Mouse (Mus musculus) CH12.LX (cell line): ENCODE results near the gene Clasp2. TPM values are rescaled to one million over a fixed set of nuclear protein-coding genes. Genes with fewer than 3 reads are reported as not detected.

Experiments
- DNase-seq: peaks from one replicate; pipeline ENCODE4 v3.0.0-alpha.2; 2013; ENCODE audit errors: extremely low read depth
- H3K27ac ChIP-seq: 2 replicates; pipeline ENCODE4 v1.5.1; 2012; ENCODE audit warnings: low read depth, mild to moderate bottlenecking, control low read depth, moderate library complexity; ENCODE audit not compliant: insufficient read depth
- H3K27me3 ChIP-seq: replicated peaks from 2 replicates; pipeline ENCODE3; 2012; ENCODE audit warnings: inconsistent platforms
- H3K36me3 ChIP-seq, 2 experiments: replicated peaks in 1 of 2; 2 replicates each; pipeline versions ENCODE3 to v1.6.1; 2012; ENCODE audit warnings: inconsistent platforms in 1 of 2, low read length in 1 of 2, mild to moderate bottlenecking in 1 of 2, mixed read lengths in 1 of 2, moderate library complexity in 1 of 2; ENCODE audit not compliant: control insufficient read depth in 1 of 2, insufficient read depth in 1 of 2
- H3K4me1 ChIP-seq, 2 experiments: 2 replicates each; pipeline ENCODE4 v1.6.1; 2012; ENCODE audit warnings: inconsistent platforms in 1 of 2, moderate library complexity in 1 of 2; ENCODE audit not compliant: insufficient read depth in 2 of 2, control insufficient read depth in 1 of 2
- H3K4me2 ChIP-seq: 2 replicates; pipeline ENCODE4 v1.6.1; 2012; ENCODE audit warnings: low read depth, mild to moderate bottlenecking, control low read depth; ENCODE audit not compliant: poor library complexity, insufficient read depth, severe bottlenecking
- H3K4me3 ChIP-seq, 3 experiments: fragments of 150-350 bp in 1 of 3; sonication (generic) in 1 of 3; replicated peaks in 1 of 3; 2 replicates each; pipeline versions ENCODE3 to v1.5.1; 2011 to 2012; ENCODE audit warnings: low read depth in 2 of 3, low read length in 2 of 3, mild to moderate bottlenecking in 2 of 3, moderate library complexity in 2 of 3, control low read depth in 1 of 3, improper control_type of control experiment in 1 of 3, inconsistent platforms in 1 of 3, mixed read lengths in 1 of 3; ENCODE audit not compliant: poor library complexity in 1 of 3
- H3K79me2 ChIP-seq: replicated peaks from 2 replicates; pipeline ENCODE4 v1.6.1; 2012; ENCODE audit warnings: mild to moderate bottlenecking, moderate library complexity; ENCODE audit not compliant: control insufficient read depth, poor library complexity, insufficient read depth, severe bottlenecking; ENCODE audit errors: extremely low read depth
- H3K9ac ChIP-seq: 2 replicates; pipeline ENCODE4 v1.6.1; 2012; ENCODE audit warnings: low read depth, mild to moderate bottlenecking, control low read depth, moderate library complexity; ENCODE audit not compliant: insufficient read depth
- H3K9me3 ChIP-seq: replicated peaks from 2 replicates; pipeline ENCODE3; 2012; ENCODE audit warnings: low read length, inconsistent platforms, mixed read lengths
- BHLHE40 ChIP-seq: IDR thresholded peaks from 2 replicates; pipeline ENCODE4 v1.6.1; 2011; ENCODE audit warnings: mild to moderate bottlenecking, low read depth, low read length, improper control_type of control experiment
- CHD1 ChIP-seq: IDR thresholded peaks from 2 replicates; pipeline ENCODE4 v1.6.1; 2012; ENCODE audit warnings: low read depth, low read length, improper control_type of control experiment, inconsistent platforms
- CHD2 ChIP-seq: IDR thresholded peaks from 2 replicates; pipeline ENCODE4 v1.6.1; 2011; ENCODE audit warnings: low read length, improper control_type of control experiment
- CTCF ChIP-seq, 2 experiments: IDR thresholded peaks in 1 of 2; conservative IDR thresholded peaks in 1 of 2; 2 replicates each; pipeline ENCODE4 v1.5.1; 2011 to 2012; ENCODE audit warnings: low read depth in 2 of 2, low read length in 2 of 2, improper control_type of control experiment in 1 of 2, inconsistent platforms in 1 of 2, mild to moderate bottlenecking in 1 of 2, moderate library complexity in 1 of 2
- E2F4 ChIP-seq: IDR thresholded peaks from 2 replicates; pipeline ENCODE4 v1.6.1; 2011; ENCODE audit warnings: low read depth, low read length, improper control_type of control experiment; ENCODE audit not compliant: insufficient replicate concordance
- ELF1 ChIP-seq: IDR thresholded peaks from 2 replicates; pipeline ENCODE4 v1.6.1; 2014; ENCODE audit warnings: low read depth, mild to moderate bottlenecking, inconsistent platforms, low read length, improper control_type of control experiment
- EP300 ChIP-seq: IDR thresholded peaks from 2 replicates; pipeline ENCODE4 v1.6.1; 2011; ENCODE audit warnings: low read length, improper control_type of control experiment
- ETS1 ChIP-seq: conservative IDR thresholded peaks from 2 replicates; pipeline ENCODE4 v1.6.1; 2012; ENCODE audit warnings: low read depth, mild to moderate bottlenecking, inconsistent platforms, low read length, improper control_type of control experiment, moderate library complexity
- GABPA ChIP-seq: IDR thresholded peaks from 2 replicates; pipeline ENCODE4 v1.6.1; 2012; ENCODE audit warnings: low read depth, low read length, improper control_type of control experiment, inconsistent platforms; ENCODE audit not compliant: insufficient replicate concordance
- HCFC1 ChIP-seq: IDR thresholded peaks from 2 replicates; pipeline ENCODE4 v1.6.1; 2012; ENCODE audit warnings: low read depth, mild to moderate bottlenecking, inconsistent platforms, low read length, improper control_type of control experiment
- IRF4 ChIP-seq: IDR thresholded peaks from 2 replicates; pipeline ENCODE4 v1.6.1; 2014; ENCODE audit warnings: low read depth, mild to moderate bottlenecking, inconsistent platforms, low read length, improper control_type of control experiment
- JUN ChIP-seq: IDR thresholded peaks from 2 replicates; pipeline ENCODE4 v1.6.1; 2011; ENCODE audit warnings: low read depth, mild to moderate bottlenecking, low read length, improper control_type of control experiment, moderate library complexity; ENCODE audit not compliant: insufficient read depth
- JUND ChIP-seq: conservative IDR thresholded peaks from 2 replicates; pipeline ENCODE4 v1.6.1; 2011; ENCODE audit warnings: low read depth, low read length, improper control_type of control experiment
- KAT2A ChIP-seq: IDR thresholded peaks from 2 replicates; pipeline ENCODE4 v1.6.1; 2012; ENCODE audit warnings: low read length, improper control_type of control experiment, inconsistent platforms; ENCODE audit not compliant: insufficient replicate concordance
- MAFK ChIP-seq: IDR thresholded peaks from 2 replicates; pipeline ENCODE4 v1.6.1; 2011; ENCODE audit warnings: low read length, improper control_type of control experiment; ENCODE audit not compliant: insufficient replicate concordance
- MAX ChIP-seq: IDR thresholded peaks from 2 replicates; pipeline ENCODE4 v1.6.1; 2011; ENCODE audit warnings: low read length, improper control_type of control experiment
- MAZ ChIP-seq: IDR thresholded peaks from 2 replicates; pipeline ENCODE4 v1.6.1; 2012; ENCODE audit warnings: low read depth, mild to moderate bottlenecking, inconsistent platforms, low read length, improper control_type of control experiment, moderate library complexity
- MEF2A ChIP-seq: IDR thresholded peaks from 2 replicates; pipeline ENCODE4 v1.6.1; 2014; ENCODE audit warnings: low read depth, mild to moderate bottlenecking, inconsistent platforms, low read length, improper control_type of control experiment, borderline replicate concordance
- MXI1 ChIP-seq: IDR thresholded peaks from 2 replicates; pipeline ENCODE4 v1.6.1; 2011; ENCODE audit warnings: mild to moderate bottlenecking, low read depth, low read length, improper control_type of control experiment
- MYC ChIP-seq: IDR thresholded peaks from 2 replicates; pipeline ENCODE4 v1.6.1; 2011; ENCODE audit warnings: low read depth, mild to moderate bottlenecking, improper control_type of control experiment, low read length
- NELFE ChIP-seq: IDR thresholded peaks from 2 replicates; pipeline ENCODE4 v1.6.1; 2011; ENCODE audit warnings: low read depth, low read length, improper control_type of control experiment
- NRF1 ChIP-seq: IDR thresholded peaks from 2 replicates; pipeline ENCODE4 v1.6.1; 2014; ENCODE audit warnings: low read depth, mild to moderate bottlenecking, inconsistent platforms, low read length, improper control_type of control experiment, moderate library complexity
- PAX5 ChIP-seq: IDR thresholded peaks from 2 replicates; pipeline ENCODE4 v1.6.1; 2012; ENCODE audit warnings: low read length, inconsistent platforms, mixed read lengths
- POLR2A ChIP-seq: IDR thresholded peaks from 2 replicates; pipeline ENCODE4 v1.6.1; 2011; ENCODE audit warnings: low read depth, mild to moderate bottlenecking, improper control_type of control experiment, low read length
- POLR2AphosphoS2 ChIP-seq: IDR thresholded peaks from 2 replicates; pipeline ENCODE4 v1.6.1; 2011; ENCODE audit warnings: low read depth, low read length, improper control_type of control experiment
- RAD21 ChIP-seq: IDR thresholded peaks from 2 replicates; pipeline ENCODE4 v1.6.1; 2011; ENCODE audit warnings: low read depth, mild to moderate bottlenecking, low read length, improper control_type of control experiment, moderate library complexity
- RCOR1 ChIP-seq: conservative IDR thresholded peaks from 2 replicates; pipeline ENCODE4 v1.6.1; 2012; ENCODE audit warnings: low read depth, mild to moderate bottlenecking, inconsistent platforms, low read length, improper control_type of control experiment
- SIN3A ChIP-seq: IDR thresholded peaks from 2 replicates; pipeline ENCODE4 v1.6.1; 2012; ENCODE audit warnings: low read length, improper control_type of control experiment, inconsistent platforms
- SMC3 ChIP-seq: IDR thresholded peaks from 2 replicates; pipeline ENCODE4 v1.6.1; 2011; ENCODE audit warnings: low read depth, low read length, improper control_type of control experiment
- TBP ChIP-seq: conservative IDR thresholded peaks from 2 replicates; pipeline ENCODE4 v1.6.1; 2011; ENCODE audit warnings: low read depth, low read length, improper control_type of control experiment
- TCF12 ChIP-seq: IDR thresholded peaks from 2 replicates; pipeline ENCODE4 v1.6.1; 2014; ENCODE audit warnings: low read depth, mild to moderate bottlenecking, inconsistent platforms, low read length, improper control_type of control experiment
- UBTF ChIP-seq: IDR thresholded peaks from 2 replicates; pipeline ENCODE4 v1.6.1; 2012; ENCODE audit warnings: low read depth, mild to moderate bottlenecking, inconsistent platforms, low read length, improper control_type of control experiment, moderate library complexity
- USF1 ChIP-seq: IDR thresholded peaks from 2 replicates; pipeline ENCODE4 v1.6.1; 2014; ENCODE audit warnings: low read depth, mild to moderate bottlenecking, inconsistent platforms, low read length, improper control_type of control experiment
- USF2 ChIP-seq: conservative IDR thresholded peaks from 2 replicates; pipeline ENCODE4 v1.6.1; 2011; ENCODE audit warnings: low read depth, low read length, improper control_type of control experiment
- ZC3H11A ChIP-seq: IDR thresholded peaks from 2 replicates; pipeline ENCODE4 v1.6.1; 2012; ENCODE audit warnings: low read depth, mild to moderate bottlenecking, inconsistent platforms, low read length, improper control_type of control experiment
- ZKSCAN1 ChIP-seq: IDR thresholded peaks from 2 replicates; pipeline ENCODE4 v1.6.1; 2012; ENCODE audit warnings: low read depth, inconsistent platforms, low read length, improper control_type of control experiment, borderline replicate concordance
- ZMIZ1 ChIP-seq: IDR thresholded peaks from 2 replicates; pipeline ENCODE4 v1.6.1; 2012; ENCODE audit warnings: low read depth, mild to moderate bottlenecking, inconsistent platforms, low read length, improper control_type of control experiment
- ZNF384 ChIP-seq: IDR thresholded peaks from 2 replicates; pipeline ENCODE4 v1.6.1; 2012; ENCODE audit warnings: low read depth, low read length, improper control_type of control experiment, inconsistent platforms
- dilution Hi-C: fragments of 300-500 bp; cut with MboI; formaldehyde crosslinking; loops from 2 replicates; pipeline ENCODE4 v1.14.3; 2020; ENCODE audit warnings: low sequenced_read_pairs; ENCODE audit not compliant: extremely low pct_unique_long_range_greater_than_20kb, extremely low pct_ligation_motif_present
- in situ Hi-C: fragments of 300-500 bp; cut with MboI; formaldehyde crosslinking; loops from 3 replicates; pipeline ENCODE4 v1.14.3; 2019; ENCODE audit warnings: low sequenced_read_pairs, low pct_ligation_motif_present, low pct_unique_long_range_greater_than_20kb, mixed read lengths
- polyA plus RNA-seq: library from polyadenylated mRNA; unstranded; fragments of >175 nt; gene quantifications from 2 replicates; pipeline ENCODE4 v1.2.1, GENCODE M21; 2012; ENCODE audit warnings: low read depth; ENCODE audit not compliant: insufficient read length
- total RNA-seq, 2 experiments: library from RNA; depleted of rRNA; stranded (reverse); fragments of 300-350 nt in 1 of 2; fragments of >200 nt in 1 of 2; gene quantifications; 2 replicates each; pipeline ENCODE4 v1.2.3; 2012 to 2014

Clasp2 gene
- total and polyA plus RNA-seq, 3 experiments: 23.9 to 32.4 (median 27.0) TPM

DNA sequence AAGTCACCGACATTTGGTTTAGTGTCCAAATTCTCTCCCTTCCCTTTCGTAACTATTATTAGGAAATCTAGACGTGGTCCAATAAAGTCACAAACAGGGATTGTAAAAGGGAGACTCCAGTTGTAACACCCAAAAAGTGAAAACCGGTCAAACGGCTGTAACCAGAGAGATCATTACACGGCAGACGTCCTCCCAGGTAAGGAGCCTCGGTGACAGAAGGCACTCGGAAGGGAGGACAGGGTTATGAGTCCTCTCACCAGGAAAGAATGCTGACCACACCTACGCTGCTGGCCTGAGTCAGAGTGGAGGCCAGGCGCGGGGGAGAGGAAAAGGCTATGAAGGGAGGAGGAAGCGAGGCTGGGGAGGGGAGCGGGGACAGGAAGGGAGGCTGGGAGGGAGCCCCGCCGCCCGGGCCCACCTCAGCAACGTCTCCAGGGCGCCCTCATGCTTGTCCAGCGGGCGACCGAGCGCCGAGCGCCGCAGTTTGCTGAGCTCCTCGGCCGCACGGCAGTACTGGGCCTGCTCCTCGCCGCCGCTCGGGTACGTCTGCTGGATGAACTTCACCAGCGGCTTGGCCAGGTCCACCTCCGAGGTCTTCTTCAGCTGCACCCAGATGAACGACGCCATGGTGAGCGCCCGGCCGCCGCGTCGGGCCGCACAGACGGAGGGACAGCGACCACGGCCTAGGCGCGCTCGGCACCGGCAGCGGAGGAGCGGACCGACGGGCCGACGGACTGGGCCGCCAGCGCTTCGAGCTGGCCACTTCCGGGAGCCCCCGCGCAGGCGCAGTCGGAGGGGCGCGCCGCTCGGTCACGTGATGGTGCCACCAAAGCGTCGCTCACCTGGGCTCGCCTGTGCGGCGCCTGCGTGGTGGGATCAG, 33.6 kb upstream of the Clasp2 start, which contains the start of gene Pdcd6ip:
Gene Pdcd6ip, minus strand, starts transcription at position 779 of the 880 bp plus-strand sequence.
- peak; percentile 85 for DNase-seq
- in situ Hi-C loops: no loop called here
- Histone ChIP-seq H3K9ac (peak within 1 kb of the TSS; percentile 93), H3K27ac (peak within 1 kb of the TSS; percentile 64), H3K4me3 (peak within 1 kb of the TSS; percentile 89 to 96 (median 92)), H3K79me2 (peaks cover 50% of the 10 kb centered on the region), H3K4me1 (peaks cover 9 to 39% of the 10 kb centered on the region in 2 experiments; a peak in 3 of 4 replicates), H3K9me3 (no peaks in the 10 kb centered on the region)
- dilution Hi-C loops: no loop called here
- peak; percentile 21; the same call in 1 of the 2 replicates for TF ChIP-seq CHD1
- no peak for TF ChIP-seq RCOR1
- TF ChIP-seq E2F4: no peak
- TF ChIP-seq MAFK: no peak
- peak; percentile 86 for TF ChIP-seq POLR2A
- no peak for TF ChIP-seq CTCF (conservative IDR thresholded peaks at IDR 0.05 in 1 of 2, IDR thresholded peaks at IDR 0.05 in 1 of 2; ENCODE audit: low read depth in 2 of 2, low read length in 2 of 2)
- TF ChIP-seq ZMIZ1: peak; percentile 65
- no peak for TF ChIP-seq CHD2
- peak; percentile 97 for TF ChIP-seq USF2
- TF ChIP-seq USF1: peak; percentile 98
- TF ChIP-seq BHLHE40: peak; percentile 95
- no peak for TF ChIP-seq SMC3
- peak; percentile 50; the same call in 1 of the 2 replicates for TF ChIP-seq MEF2A
- peak; percentile 95 for TF ChIP-seq ELF1
- peak; percentile 68; the same call in 1 of the 2 replicates for TF ChIP-seq KAT2A
- TF ChIP-seq ETS1: no peak; the same call in 1 of the 2 replicates
- no peak for TF ChIP-seq JUND
- no peak for TF ChIP-seq IRF4
- TF ChIP-seq PAX5: no peak
- no peak for TF ChIP-seq EP300
- peak; percentile 72 for TF ChIP-seq TCF12
- no peak for TF ChIP-seq ZNF384
- TF ChIP-seq GABPA: no peak; the same call in 1 of the 2 replicates
- no peak for TF ChIP-seq RAD21
- no peak for TF ChIP-seq ZC3H11A
- no peak for TF ChIP-seq MAZ
- TF ChIP-seq NELFE: peak; percentile 90
- TF ChIP-seq MXI1: peak; percentile 83
- TF ChIP-seq UBTF: 0 out of 2 replicates have a peak, but pooled peaks have one; percentile 55
- no peak for TF ChIP-seq JUN
- peak; percentile 47; the same call in 1 of the 2 replicates for TF ChIP-seq TBP
- TF ChIP-seq NRF1: peak; percentile 95
- TF ChIP-seq SIN3A: peak; percentile 77
- TF ChIP-seq MYC: no peak
- no peak for TF ChIP-seq POLR2AphosphoS2
- peak; percentile 98 for TF ChIP-seq MAX
- no peak for TF ChIP-seq ZKSCAN1
- peak; percentile 82 for TF ChIP-seq HCFC1
- TF ChIP-seq, all 38 proteins: peak for 18
- peaks cover 0 to 25% of the 10 kb centered on the region in 2 experiments for H3K36me3 ChIP-seq
- peak within 1 kb of the TSS; percentile 91 for H3K4me2 ChIP-seq
- H3K27me3 ChIP-seq: peaks cover 2% of the 10 kb centered on the region
